Mouse (Mus musculus) liver, embryonic 15.5 days (tissue): Measurements from ENCODE around the gene Rsu1. TPM values are rescaled to one million over a fixed set of nuclear protein-coding genes. Genes with fewer than 3 reads are reported as not detected.

Source experiments
- ATAC-seq: fragments of 200-750 bp; cut with Nextera tagmentation; 2 replicates; pipeline ENCODE4 v1.8.0; 2017; ENCODE audit warnings: moderate number of reproducible peaks, mild to moderate bottlenecking, moderate library complexity; ENCODE audit not compliant: insufficient read depth
- H3K27ac ChIP-seq: fragments of 300-500 bp; sonication (generic); replicated peaks from 2 replicates; pipeline ENCODE4 v1.5.1; 2015; ENCODE audit warnings: mild to moderate bottlenecking, inconsistent platforms
- H3K27me3 ChIP-seq: fragments of 300-500 bp; sonication (generic); 2 replicates; pipeline ENCODE4 v1.6.1; 2015; ENCODE audit warnings: mild to moderate bottlenecking, inconsistent platforms
- H3K36me3 ChIP-seq: fragments of 300-500 bp; sonication (generic); replicated peaks from 2 replicates; pipeline ENCODE4 v1.6.1; 2015; ENCODE audit warnings: moderate library complexity, mild to moderate bottlenecking, inconsistent platforms
- H3K4me1 ChIP-seq: fragments of 300-500 bp; sonication (generic); replicated peaks from 2 replicates; pipeline ENCODE4 v1.6.1; 2015; ENCODE audit warnings: inconsistent platforms
- H3K4me2 ChIP-seq: fragments of 300-500 bp; sonication (generic); 2 replicates; pipeline ENCODE4 v1.6.1; 2015; ENCODE audit warnings: moderate library complexity, mild to moderate bottlenecking, inconsistent platforms
- H3K4me3 ChIP-seq: fragments of 300-500 bp; sonication (generic); replicated peaks from 2 replicates; pipeline ENCODE4 v1.5.1; 2015; ENCODE audit warnings: mild to moderate bottlenecking, inconsistent platforms
- H3K9ac ChIP-seq: fragments of 300-500 bp; sonication (generic); 2 replicates; pipeline ENCODE4 v1.6.1; 2015; ENCODE audit warnings: moderate library complexity, mild to moderate bottlenecking, inconsistent platforms
- H3K9me3 ChIP-seq: fragments of 300-500 bp; sonication (generic); replicated peaks from 2 replicates; pipeline ENCODE4 v1.6.1; 2016; ENCODE audit warnings: inconsistent platforms
- WGBS: fragments of 180-500 bp; shearing (Covaris S2); methylation state at CpG from one replicate; pipeline ENCODE4 v1.1.7; 2015; ENCODE audit warnings: mixed read lengths; ENCODE audit not compliant: insufficient replicate concordance; 5-methylcytosine and 5-hydroxymethylcytosine counted together
- polyA plus RNA-seq: library from polyadenylated mRNA; unstranded; fragments of >200 nt; fragmentation: Nextera tagmentation; extraction: Ambion mirVana; gene quantifications from 2 replicates; pipeline ENCODE4 v1.2.1, GENCODE M21; 2015

Rsu1 gene
- polyA plus RNA-seq, 1 experiment from 2014 or later = 55.2 TPM

DNA sequence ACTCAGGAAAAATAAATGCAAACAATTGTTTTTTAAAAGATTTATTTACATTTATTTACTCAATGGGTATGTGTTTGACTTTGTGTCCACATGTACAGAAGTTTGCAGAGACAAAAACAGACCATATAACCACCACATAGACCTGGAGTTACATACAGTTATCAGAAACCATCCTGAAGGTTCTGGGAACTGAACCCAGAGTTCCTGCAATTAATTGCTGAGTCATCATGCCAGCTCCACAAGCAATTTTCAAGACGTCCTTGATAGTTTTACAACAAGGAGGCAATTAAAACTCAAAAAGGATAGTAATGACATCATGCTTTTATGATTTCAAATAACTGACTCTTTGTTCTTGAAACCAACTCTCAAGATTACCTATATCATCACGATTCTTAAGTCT, 109.5 kb downstream of the Rsu1 start:
- Histone ChIP-seq H3K27ac (no peak overlapping the region), H3K4me1 (no peaks in the 10 kb centered on the region), H3K36me3 (no peaks in the 10 kb centered on the region), H3K4me2 (no peak overlapping the region), H3K9me3 (no peaks in the 10 kb centered on the region), H3K9ac (no peak overlapping the region), H3K27me3 (no peaks in the 10 kb centered on the region), H3K4me3 (no peak overlapping the region)
- 63% methylated on average over 2 of the region's 2 CpGs for WGBS
- ATAC-seq = no peak

DNA sequence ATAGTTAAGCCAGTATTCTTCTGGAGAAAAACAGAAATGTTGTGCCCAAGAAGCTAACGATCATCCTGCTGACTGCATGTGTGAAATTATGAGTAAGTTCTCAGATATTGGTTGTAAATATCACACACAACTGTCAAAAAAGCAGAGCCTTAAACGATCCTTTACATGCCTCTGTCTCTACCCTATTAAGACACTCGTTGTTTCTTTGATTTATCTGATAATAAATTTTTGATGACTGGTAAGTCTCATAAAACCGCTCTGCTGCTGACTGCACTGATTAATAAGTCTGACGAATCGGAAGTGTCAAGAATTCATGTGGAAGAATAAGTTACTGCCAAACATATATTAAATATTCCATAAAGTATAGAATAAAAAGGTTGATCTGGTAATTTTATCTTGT, 126.0 kb downstream of the Rsu1 start:
- no peaks in the 10 kb centered on the region for H3K9me3 ChIP-seq
- no peak for ATAC-seq
- no peak overlapping the region for H3K4me2 ChIP-seq
- H3K27ac ChIP-seq = no peak overlapping the region
- WGBS = 73% methylated on average over 6 of the region's 6 CpGs
- no peaks in the 10 kb centered on the region for H3K36me3 ChIP-seq
- no peak overlapping the region for H3K4me3 ChIP-seq
- no peak overlapping the region for H3K9ac ChIP-seq
- H3K27me3 ChIP-seq = no peaks in the 10 kb centered on the region
- no peaks in the 10 kb centered on the region for H3K4me1 ChIP-seq

- H3K27ac ChIP-seq = no peak overlapping the region
- no peak overlapping the region for H3K4me3 ChIP-seq
- H3K36me3 ChIP-seq = no peaks in the 10 kb centered on the region
- WGBS = 50% methylated on average over 2 of the region's 2 CpGs
- H3K4me1 ChIP-seq = no peaks in the 10 kb centered on the region
- no peaks in the 10 kb centered on the region for H3K27me3 ChIP-seq
- H3K9ac ChIP-seq = no peak overlapping the region
- no peaks in the 10 kb centered on the region for H3K9me3 ChIP-seq
- H3K4me2 ChIP-seq = no peak overlapping the region
- ATAC-seq = no peak
Measured at GRCm38 (mm10) chr2:13134890-13135289, 136.3 kb downstream of the Rsu1 start.

- Histone ChIP-seq H3K27me3 (no peaks in the 10 kb centered on the region), H3K9ac (no peak overlapping the region), H3K4me2 (no peak overlapping the region), H3K9me3 (no peaks in the 10 kb centered on the region), H3K4me3 (no peak overlapping the region), H3K27ac (no peak overlapping the region), H3K4me1 (no peaks in the 10 kb centered on the region), H3K36me3 (no peaks in the 10 kb centered on the region)
- WGBS = 74% methylated on average over 8 of the region's 8 CpGs
- no peak for ATAC-seq
Measured at GRCm38 (mm10) chr2:13132841-13133240, 138.4 kb downstream of the Rsu1 start.

- no peak overlapping the region for H3K4me2 ChIP-seq
- H3K9me3 ChIP-seq = no peaks in the 10 kb centered on the region
- H3K36me3 ChIP-seq = no peaks in the 10 kb centered on the region
- no peak overlapping the region for H3K4me3 ChIP-seq
- H3K27ac ChIP-seq = no peak overlapping the region
- ATAC-seq = no peak
- H3K4me1 ChIP-seq = no peaks in the 10 kb centered on the region
- WGBS = 71% methylated on average over 8 of the region's 8 CpGs
- H3K27me3 ChIP-seq = no peaks in the 10 kb centered on the region
- H3K9ac ChIP-seq = no peak overlapping the region
Measured at GRCm38 (mm10) chr2:13132406-13132805, 138.8 kb downstream of the Rsu1 start.

DNA sequence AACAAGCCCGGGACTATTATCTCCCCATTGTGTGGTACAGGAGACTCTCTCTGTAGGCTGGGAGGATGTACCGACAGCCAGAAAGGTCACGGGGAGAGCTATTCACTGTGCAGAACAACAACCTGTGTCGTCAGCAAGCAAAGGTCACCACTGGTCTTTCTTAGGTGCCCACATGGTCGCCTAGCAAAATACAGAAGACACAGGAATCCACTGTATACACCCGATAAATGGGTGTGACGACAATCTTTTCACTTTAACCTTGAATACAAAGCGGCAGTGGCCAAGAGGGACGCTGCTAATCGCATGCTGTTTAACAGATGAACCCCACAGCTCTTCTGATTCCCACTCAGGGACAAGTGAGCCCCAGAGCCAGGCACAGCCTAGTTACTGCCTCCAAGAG, 141.4 kb downstream of the Rsu1 start:
- H3K36me3 ChIP-seq = no peaks in the 10 kb centered on the region
- H3K9ac ChIP-seq = no peak overlapping the region
- no peaks in the 10 kb centered on the region for H3K9me3 ChIP-seq
- H3K27me3 ChIP-seq = no peaks in the 10 kb centered on the region
- H3K4me1 ChIP-seq = no peaks in the 10 kb centered on the region
- no peak for ATAC-seq
- H3K27ac ChIP-seq = no peak overlapping the region
- H3K4me2 ChIP-seq = no peak overlapping the region
- no peak overlapping the region for H3K4me3 ChIP-seq
- WGBS = 80% methylated on average over 10 of the region's 10 CpGs

DNA sequence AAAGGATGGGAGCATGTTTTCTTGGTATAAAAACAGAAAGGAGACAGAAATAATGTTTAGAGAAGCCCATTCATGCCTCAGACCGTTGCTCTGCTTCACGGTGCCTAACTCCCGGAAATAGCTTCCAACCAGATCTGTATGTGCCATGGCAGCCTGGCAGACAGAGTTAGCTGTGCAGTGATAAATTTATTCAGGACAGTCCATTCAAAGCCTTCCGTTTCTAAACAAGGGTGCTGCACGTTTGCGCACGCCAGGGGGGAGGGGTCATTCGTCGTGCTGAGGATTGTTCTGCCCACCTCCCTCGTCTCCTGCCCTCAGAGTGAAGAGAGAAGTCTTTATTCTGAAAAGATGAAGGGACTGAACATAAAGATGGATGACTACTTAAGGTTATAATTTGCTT, 141.9 kb downstream of the Rsu1 start:
- Histone ChIP-seq H3K4me1 (no peaks in the 10 kb centered on the region), H3K4me3 (no peak overlapping the region), H3K4me2 (no peak overlapping the region), H3K36me3 (no peaks in the 10 kb centered on the region), H3K27me3 (no peaks in the 10 kb centered on the region), H3K27ac (no peak overlapping the region), H3K9ac (no peak overlapping the region), H3K9me3 (no peaks in the 10 kb centered on the region)
- 75% methylated on average over 10 of the region's 10 CpGs for WGBS
- no peak for ATAC-seq

GRCm38 (mm10) chr2:13120461-13120860, 150.8 kb downstream of the Rsu1 start:
- H3K4me2 ChIP-seq = no peak overlapping the region
- H3K4me3 ChIP-seq = no peak overlapping the region
- no peaks in the 10 kb centered on the region for H3K36me3 ChIP-seq
- no peaks in the 10 kb centered on the region for H3K9me3 ChIP-seq
- no peak overlapping the region for H3K27ac ChIP-seq
- H3K4me1 ChIP-seq = no peaks in the 10 kb centered on the region
- H3K27me3 ChIP-seq = no peaks in the 10 kb centered on the region
- ATAC-seq = no peak
- 77% methylated on average over 5 of the region's 5 CpGs for WGBS
- H3K9ac ChIP-seq = no peak overlapping the region

- WGBS = 72% methylated on average over 4 of the region's 4 CpGs
Measured at GRCm38 (mm10) chr2:13117896-13118295, 153.3 kb downstream of the Rsu1 start.

DNA sequence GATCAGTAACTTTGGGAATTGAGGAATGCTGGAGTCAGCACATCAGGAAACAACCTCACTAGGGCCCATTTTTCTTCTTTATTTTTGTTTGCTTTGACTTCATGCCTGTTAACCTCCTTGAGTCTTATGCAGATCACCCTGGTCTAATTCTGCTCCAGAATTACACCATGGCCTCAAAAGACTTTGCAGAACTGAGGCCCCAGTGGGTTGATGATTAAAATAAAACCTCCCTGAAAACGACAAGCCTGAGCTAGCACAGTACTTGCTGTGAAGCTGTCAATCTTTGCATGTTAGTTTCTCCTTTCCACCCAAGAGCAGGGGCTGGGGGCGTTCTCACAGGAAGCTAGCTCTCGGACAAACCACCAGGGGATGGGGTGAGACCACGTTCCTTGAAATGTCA, 164.7 kb downstream of the Rsu1 start:
- 33% methylated on average over 4 of the region's 4 CpGs for WGBS
- H3K36me3 ChIP-seq = no peaks in the 10 kb centered on the region
- no peak overlapping the region for H3K27ac ChIP-seq

More at GRCm38 (mm10) chr2:13117896-13118295, 153.3 kb downstream of the Rsu1 start:
- no peaks in the 10 kb centered on the region for H3K4me1 ChIP-seq
- no peak overlapping the region for H3K27ac ChIP-seq
- no peak overlapping the region for H3K9ac ChIP-seq
- no peaks in the 10 kb centered on the region for H3K9me3 ChIP-seq
- no peaks in the 10 kb centered on the region for H3K27me3 ChIP-seq
- H3K4me2 ChIP-seq = no peak overlapping the region
- no peak overlapping the region for H3K4me3 ChIP-seq
- ATAC-seq = no peak
- no peaks in the 10 kb centered on the region for H3K36me3 ChIP-seq

GRCm38 (mm10) chr2:13104388-13104787, 166.8 kb downstream of the Rsu1 start:
- no peaks in the 10 kb centered on the region for H3K36me3 ChIP-seq
- 46% methylated on average over 2 of the region's 2 CpGs for WGBS
- H3K4me1 ChIP-seq = no peaks in the 10 kb centered on the region
- no peak overlapping the region for H3K9ac ChIP-seq
- H3K27ac ChIP-seq = no peak overlapping the region
- no peak overlapping the region for H3K4me2 ChIP-seq
- H3K27me3 ChIP-seq = no peaks in the 10 kb centered on the region
- no peak overlapping the region for H3K4me3 ChIP-seq
- H3K9me3 ChIP-seq = no peaks in the 10 kb centered on the region
- no peak for ATAC-seq

More for the DNA sequence above, 164.7 kb downstream of the Rsu1 start:
- H3K27me3 ChIP-seq = no peaks in the 10 kb centered on the region
- H3K4me3 ChIP-seq = no peak overlapping the region
- ATAC-seq = no peak
- no peak overlapping the region for H3K4me2 ChIP-seq
- no peaks in the 10 kb centered on the region for H3K4me1 ChIP-seq
- H3K9me3 ChIP-seq = no peaks in the 10 kb centered on the region
- H3K9ac ChIP-seq = no peak overlapping the region

DNA sequence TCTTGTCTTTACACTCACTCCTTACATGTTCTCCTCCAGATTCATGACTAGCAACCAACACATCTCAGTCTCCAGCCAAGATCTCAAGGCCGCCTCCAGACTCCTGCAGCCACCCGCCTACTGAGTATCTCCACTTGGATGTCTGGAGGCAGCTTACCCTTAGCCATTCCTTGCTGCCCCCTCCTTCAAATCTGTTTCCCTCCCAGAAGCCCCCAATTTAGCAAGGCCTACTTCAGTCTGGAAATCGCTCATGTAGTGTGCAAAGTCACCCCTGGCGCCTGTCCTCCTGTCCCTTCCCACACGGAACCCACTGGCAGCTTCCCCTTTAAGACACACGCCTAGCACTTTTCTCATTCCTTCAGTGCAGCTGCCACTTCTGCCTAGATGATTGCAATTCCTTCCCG, 167.4 kb downstream of the Rsu1 start:
- Histone ChIP-seq H3K4me1 (no peaks in the 10 kb centered on the region), H3K36me3 (no peaks in the 10 kb centered on the region), H3K4me2 (no peak overlapping the region), H3K9me3 (no peaks in the 10 kb centered on the region), H3K27ac (no peak overlapping the region), H3K9ac (no peak overlapping the region), H3K4me3 (no peak overlapping the region), H3K27me3 (no peaks in the 10 kb centered on the region)
- 49% methylated on average over 7 of the region's 7 CpGs for WGBS
- ATAC-seq = no peak
